Mouse (Mus musculus) embryonic facial prominence, embryonic 14.5 days (tissue): ENCODE data around the gene Palm2. TPM values are rescaled to one million over a fixed set of nuclear protein-coding genes. Genes with fewer than 3 reads are reported as not detected.

Experiments used
- ATAC-seq: fragments of 200-750 bp; cut with Nextera tagmentation; 2 replicates; pipeline ENCODE4 v1.8.0; 2017; ENCODE audit warnings: low read depth, moderate number of reproducible peaks, moderate TSS enrichment
- DNase-seq: peaks from one replicate; pipeline ENCODE4 v3.0.0-alpha.2; 2015; ENCODE audit warnings: low spot score
- H3K27ac ChIP-seq: fragments of 300-500 bp; sonication (generic); replicated peaks from 2 replicates; pipeline ENCODE4 v1.5.1; 2014; ENCODE audit warnings: low read depth, mild to moderate bottlenecking, low read length, moderate library complexity
- H3K27me3 ChIP-seq: fragments of 300-500 bp; sonication (generic); replicated peaks from 2 replicates; pipeline ENCODE4 v1.6.1; 2014; ENCODE audit warnings: low read length; ENCODE audit not compliant: control insufficient read depth, insufficient read depth
- H3K36me3 ChIP-seq: fragments of 300-500 bp; sonication (generic); 2 replicates; pipeline ENCODE4 v1.6.1; 2014; ENCODE audit warnings: low read length, mixed read lengths; ENCODE audit not compliant: control insufficient read depth, insufficient read depth
- H3K4me1 ChIP-seq: fragments of 300-500 bp; sonication (generic); 2 replicates; pipeline ENCODE4 v1.6.1; 2014; ENCODE audit warnings: antibody characterized with exemption, low read length; ENCODE audit not compliant: control insufficient read depth, insufficient read depth
- H3K4me2 ChIP-seq: fragments of 300-500 bp; sonication (generic); 2 replicates; pipeline ENCODE4 v1.6.1; 2014; ENCODE audit warnings: low read depth, mild to moderate bottlenecking, low read length, moderate library complexity, mixed read lengths
- H3K4me3 ChIP-seq: fragments of 300-500 bp; sonication (generic); 2 replicates; pipeline ENCODE4 v1.5.1; 2014; ENCODE audit warnings: low read depth, mild to moderate bottlenecking, low read length
- H3K9ac ChIP-seq: fragments of 300-500 bp; sonication (generic); 2 replicates; pipeline ENCODE4 v1.6.1; 2014; ENCODE audit warnings: low read depth, mild to moderate bottlenecking, low read length, moderate library complexity, mixed read lengths
- H3K9me3 ChIP-seq: fragments of 300-500 bp; sonication (generic); 2 replicates; pipeline ENCODE4 v1.6.1; 2016; ENCODE audit warnings: low read length; ENCODE audit not compliant: control insufficient read depth
- WGBS: fragments of 180-500 bp; shearing (Covaris S2); extraction: QIAGEN DNeasy Blood & Tissue Kit; methylation state at CpG from one replicate; pipeline ENCODE4 v1.1.7; 2014; 5-methylcytosine and 5-hydroxymethylcytosine counted together
- polyA plus RNA-seq: library from polyadenylated mRNA; unstranded; fragments of >200 nt; fragmentation: Nextera tagmentation; extraction: Ambion mirVana; gene quantifications from 2 replicates; pipeline ENCODE4 v1.2.1, GENCODE M21; 2014

Palm2 gene
- polyA plus RNA-seq, 1 experiment from 2014 or later, result 7.6 TPM

GRCm38 (mm10) chr4:57434705-57435360 is 786 bp downstream of the Palm2 start:
- peaks cover 10% of the 10 kb centered on the region; the same call in 1 of the 2 replicates for H3K4me1 ChIP-seq
- H3K9me3 ChIP-seq, result no peaks in the 10 kb centered on the region
- no peaks in the 10 kb centered on the region for H3K36me3 ChIP-seq
- peak overlapping the region; percentile 69 for H3K4me3 ChIP-seq
- peak overlapping the region; percentile 71 for H3K9ac ChIP-seq
- no peak for DNase-seq
- H3K27ac ChIP-seq, result no peak overlapping the region
- WGBS, result 17% methylated on average over 19 of the region's 19 CpGs
- no peak for ATAC-seq
- peak overlapping the region; percentile 100 for H3K4me2 ChIP-seq
- peaks cover 22% of the 10 kb centered on the region for H3K27me3 ChIP-seq

GRCm38 (mm10) chr4:57436286-57436685 is 2.2 kb downstream of the Palm2 start:
- Histone ChIP-seq H3K4me1 (peaks cover 10% of the 10 kb centered on the region; the same call in 1 of the 2 replicates), H3K9ac (no peak overlapping the region), H3K36me3 (no peaks in the 10 kb centered on the region), H3K27me3 (peaks cover 22% of the 10 kb centered on the region), H3K9me3 (peaks cover 6% of the 10 kb centered on the region; the same call in 1 of the 2 replicates), H3K4me2 (no peak overlapping the region), H3K27ac (no peak overlapping the region), H3K4me3 (no peak overlapping the region)
- ATAC-seq (no peak), DNase-seq (no peak)
- WGBS, result 55% methylated on average over 4 of the region's 4 CpGs

GRCm38 (mm10) chr4:57446082-57446481 is 12.0 kb downstream of the Palm2 start:
- DNase-seq, result no peak
- ATAC-seq, result no peak
- WGBS, result 61% methylated on average over 2 of the region's 2 CpGs

GRCm38 (mm10) chr4:57446854-57447444 is 12.9 kb downstream of the Palm2 start:
- Histone ChIP-seq H3K4me2 (no peak overlapping the region), H3K27ac (no peak overlapping the region), H3K4me3 (no peak overlapping the region), H3K4me1 (no peaks in the 10 kb centered on the region), H3K9me3 (no peaks in the 10 kb centered on the region), H3K36me3 (no peaks in the 10 kb centered on the region), H3K9ac (no peak overlapping the region), H3K27me3 (no peaks in the 10 kb centered on the region)
- ATAC-seq (no peak), DNase-seq (no peak)
- 84% methylated on average over 4 of the region's 4 CpGs for WGBS

More at GRCm38 (mm10) chr4:57446082-57446481, 12.0 kb downstream of the Palm2 start:
- Histone ChIP-seq H3K4me3 (no peak overlapping the region), H3K36me3 (no peaks in the 10 kb centered on the region), H3K27ac (no peak overlapping the region), H3K9ac (no peak overlapping the region), H3K4me2 (no peak overlapping the region), H3K4me1 (no peaks in the 10 kb centered on the region), H3K9me3 (peaks cover 3% of the 10 kb centered on the region; the same call in 1 of the 2 replicates), H3K27me3 (no peaks in the 10 kb centered on the region)

GRCm38 (mm10) chr4:57451896-57452295 is 17.8 kb downstream of the Palm2 start:
- no peaks in the 10 kb centered on the region for H3K27me3 ChIP-seq
- no peak overlapping the region for H3K9ac ChIP-seq
- DNase-seq (peak; percentile 83), ATAC-seq (peak; percentile 63; the same call in 1 of the 2 replicates)
- H3K4me3 ChIP-seq, result no peak overlapping the region
- H3K9me3 ChIP-seq, result no peaks in the 10 kb centered on the region
- no peaks in the 10 kb centered on the region for H3K36me3 ChIP-seq
- H3K4me1 ChIP-seq, result no peaks in the 10 kb centered on the region
- H3K4me2 ChIP-seq, result no peak overlapping the region
- WGBS, result 36% methylated on average over 3 of the region's 3 CpGs
- H3K27ac ChIP-seq, result no peak overlapping the region

GRCm38 (mm10) chr4:57452661-57453060 is 18.6 kb downstream of the Palm2 start:
- no peak for ATAC-seq
- no peaks in the 10 kb centered on the region for H3K4me1 ChIP-seq
- H3K36me3 ChIP-seq, result no peaks in the 10 kb centered on the region
- H3K4me2 ChIP-seq, result no peak overlapping the region
- no peak for DNase-seq
- H3K9ac ChIP-seq, result no peak overlapping the region
- H3K9me3 ChIP-seq, result no peaks in the 10 kb centered on the region
- WGBS, result 93% methylated on average over 5 of the region's 5 CpGs
- H3K27me3 ChIP-seq, result no peaks in the 10 kb centered on the region
- no peak overlapping the region for H3K4me3 ChIP-seq
- no peak overlapping the region for H3K27ac ChIP-seq

GRCm38 (mm10) chr4:57462378-57462777 is 28.3 kb downstream of the Palm2 start:
- H3K27me3 ChIP-seq, result no peaks in the 10 kb centered on the region
- H3K4me2 ChIP-seq, result no peak overlapping the region
- H3K4me1 ChIP-seq, result no peaks in the 10 kb centered on the region
- 36% methylated on average over 2 of the region's 3 CpGs for WGBS
- no peaks in the 10 kb centered on the region for H3K36me3 ChIP-seq
- H3K27ac ChIP-seq, result no peak overlapping the region
- H3K9me3 ChIP-seq, result no peaks in the 10 kb centered on the region
- H3K4me3 ChIP-seq, result no peak overlapping the region
- ATAC-seq (no peak), DNase-seq (no peak)
- no peak overlapping the region for H3K9ac ChIP-seq

GRCm38 (mm10) chr4:57482435-57482834 is 48.4 kb downstream of the Palm2 start:
- WGBS, result 67% methylated on average over 7 of the region's 7 CpGs
- Histone ChIP-seq H3K9me3 (no peaks in the 10 kb centered on the region), H3K27me3 (no peaks in the 10 kb centered on the region), H3K4me3 (no peak overlapping the region), H3K36me3 (no peaks in the 10 kb centered on the region), H3K9ac (no peak overlapping the region), H3K4me2 (no peak overlapping the region), H3K4me1 (no peaks in the 10 kb centered on the region), H3K27ac (no peak overlapping the region)
- DNase-seq (no peak), ATAC-seq (no peak)

- H3K27me3 ChIP-seq, result no peaks in the 10 kb centered on the region
- H3K27ac ChIP-seq, result no peak overlapping the region
- H3K9me3 ChIP-seq, result no peaks in the 10 kb centered on the region
- no peak overlapping the region for H3K4me2 ChIP-seq
- H3K4me3 ChIP-seq, result no peak overlapping the region
- ATAC-seq (no peak), DNase-seq (no peak)
- WGBS, result 77% methylated on average over 3 of the region's 3 CpGs
- H3K36me3 ChIP-seq, result no peaks in the 10 kb centered on the region
- no peak overlapping the region for H3K9ac ChIP-seq
- peaks cover 18% of the 10 kb centered on the region; the same call in 1 of the 2 replicates for H3K4me1 ChIP-seq
Observed at GRCm38 (mm10) chr4:57486392-57486791, 52.3 kb downstream of the Palm2 start.
